Mouse (Mus musculus): ENCODE measurements at regions not wholly inside any gene's neighbourhood (a gene's known extent, or its start where the extent isn't known, plus 50 kb on each side); places are given as distances from the start of the nearest gene placed in this dataset.

GRCm38 (mm10) chr16:71004211-71004610, 690.5 kb downstream of the Gbe1 start:
- DNase-seq: no peak

DNA sequence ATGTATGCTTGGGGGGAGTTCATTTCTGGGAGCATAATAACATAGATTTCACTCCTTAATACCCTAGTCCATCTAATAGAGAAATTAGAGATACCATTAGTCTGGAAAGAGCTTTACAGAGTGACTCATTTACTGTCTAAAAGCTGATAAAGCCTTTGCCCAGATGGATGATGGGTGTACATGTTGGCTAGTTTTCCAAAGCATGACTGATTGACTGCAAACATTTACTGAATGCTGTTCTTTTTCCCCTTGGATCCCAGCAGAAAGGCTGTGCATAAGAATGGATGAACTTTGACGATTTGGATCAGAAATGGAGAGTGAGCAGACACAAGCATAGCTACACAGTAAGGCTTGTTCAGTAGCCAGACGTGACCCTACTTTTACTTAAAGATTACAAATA, 729.6 kb downstream of the Gbe1 start:
- peak; percentile 51 for DNase-seq

- no peak for DNase-seq
These were observed 740.5 kb downstream of the Gbe1 start for GRCm38 (mm10) chr16:71054258-71054657.

GRCm38 (mm10) chr16:71062754-71063153, 749.0 kb downstream of the Gbe1 start:
- no peak for DNase-seq

DNA sequence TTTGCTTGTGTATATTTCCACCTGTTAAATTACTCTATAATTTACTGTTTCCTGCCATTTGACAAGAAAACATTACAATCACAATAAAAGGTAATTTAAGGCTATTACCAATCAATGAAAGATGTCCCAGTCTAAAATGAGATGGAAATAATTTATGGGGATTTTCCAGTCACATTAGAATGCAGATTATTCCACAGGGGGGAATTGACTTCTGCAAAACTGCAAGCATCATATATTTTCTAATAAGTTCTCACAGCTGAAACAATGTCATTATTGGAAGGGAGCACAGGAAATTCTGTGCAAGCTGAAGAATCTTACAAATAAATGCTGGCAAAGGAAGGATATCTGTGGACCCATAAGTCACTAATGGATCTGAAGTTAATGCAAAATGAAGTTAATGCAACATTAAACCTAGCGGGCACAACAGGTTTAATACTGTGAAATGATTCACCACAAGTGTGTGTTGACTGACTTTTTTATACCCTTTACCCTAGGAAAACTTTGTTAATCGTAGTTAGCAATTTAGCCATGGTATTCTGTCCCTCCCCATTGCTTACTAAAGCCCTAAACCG, 749.7 kb downstream of the Gbe1 start:
- no peak for DNase-seq

DNA sequence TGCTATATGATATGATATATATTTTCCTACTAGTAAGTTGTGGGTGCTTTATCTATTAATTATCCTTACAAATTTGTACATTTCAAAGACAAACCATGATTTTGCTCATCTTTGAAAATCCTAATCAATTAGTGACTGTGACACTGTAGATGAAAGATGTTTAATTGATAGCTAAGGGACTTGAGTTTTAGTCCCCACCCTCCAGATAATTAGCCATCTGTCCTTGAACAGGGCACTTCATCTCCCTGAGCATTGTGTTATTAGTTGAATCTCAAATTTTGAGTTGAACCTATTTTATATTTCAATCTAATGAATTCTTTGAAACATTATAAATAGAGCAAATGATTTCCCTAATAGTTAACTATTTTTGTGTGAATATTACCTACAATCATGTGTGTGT, 756.4 kb downstream of the Gbe1 start:
- DNase-seq: no peak

DNA sequence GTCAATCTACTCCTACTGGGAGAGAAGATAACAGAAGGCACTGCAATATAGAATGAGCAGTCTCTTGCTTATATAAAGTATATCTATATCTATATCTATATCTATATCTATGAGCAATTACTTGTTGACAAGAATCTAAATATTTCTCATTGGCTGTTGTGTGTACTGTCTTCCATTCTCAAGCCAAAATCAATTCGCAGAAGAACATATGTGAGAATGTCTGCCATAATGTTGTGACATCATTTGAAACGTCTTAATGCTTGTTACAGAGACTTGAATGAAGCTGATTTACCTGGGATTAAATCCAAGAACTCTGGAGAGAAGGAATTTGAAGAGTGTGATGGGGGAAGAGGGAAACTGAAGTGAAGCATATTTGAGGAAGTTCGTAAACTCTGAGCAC, 789.1 kb downstream of the Gbe1 start:
- DNase-seq: no peak

DNA sequence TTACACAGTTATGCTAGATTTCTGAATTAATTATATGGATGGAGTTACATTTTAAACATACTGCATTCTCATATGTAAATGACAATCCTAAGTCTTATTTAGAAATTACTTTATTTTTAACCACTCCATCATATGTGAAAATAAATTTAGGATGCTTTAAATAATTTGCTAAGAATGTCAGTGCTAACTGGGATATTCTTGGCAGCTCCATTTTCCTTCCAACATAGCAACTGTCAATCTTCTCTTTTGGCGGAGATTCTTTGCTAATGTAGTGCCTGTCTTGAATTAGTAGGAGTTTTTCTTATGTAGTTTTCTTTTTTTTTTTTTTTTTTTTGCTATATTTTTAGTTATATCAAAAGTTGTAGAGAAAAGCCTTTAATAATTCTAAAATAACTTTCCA, 795.2 kb downstream of the Gbe1 start:
- DNase-seq: no peak

DNA sequence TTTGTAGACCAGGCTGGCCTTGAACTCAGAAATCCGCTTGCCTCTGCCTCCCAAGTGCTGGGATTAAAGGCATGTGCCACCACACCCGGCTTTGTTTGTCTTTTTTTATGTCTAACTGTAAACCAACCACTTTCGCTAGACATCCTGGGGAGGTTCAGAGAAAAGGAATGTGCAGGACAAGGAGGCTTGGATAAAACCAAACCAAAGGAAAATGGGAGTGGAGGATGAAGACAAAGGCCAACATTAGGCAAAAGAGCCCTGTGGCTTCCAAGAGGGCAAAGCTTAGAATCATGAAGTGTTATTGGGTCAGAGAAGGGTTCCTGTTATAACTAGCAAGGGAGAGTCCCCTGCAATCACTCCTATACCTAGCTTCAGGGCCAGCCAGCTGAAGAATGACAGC, 800.6 kb downstream of the Gbe1 start:
- DNase-seq: no peak

DNA sequence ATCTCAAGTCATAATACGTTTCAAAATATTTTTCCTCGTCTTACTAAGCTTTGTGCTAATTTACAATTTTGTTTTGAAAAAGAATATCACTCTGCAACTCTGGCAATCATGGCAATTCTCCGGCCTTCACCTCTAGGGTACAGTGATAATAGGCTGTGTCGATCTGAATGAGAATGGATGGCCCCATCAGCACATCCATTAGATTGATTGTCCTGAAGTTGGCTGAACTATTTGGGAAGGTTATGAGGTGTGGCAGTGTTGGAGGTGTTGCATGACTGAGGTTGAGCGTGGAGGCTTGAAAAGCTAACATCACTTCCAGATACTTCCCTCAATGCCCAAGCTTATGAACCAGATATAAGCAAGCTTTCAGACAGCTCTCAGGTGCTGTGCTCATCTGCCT, 807.0 kb downstream of the Gbe1 start:
- no peak for DNase-seq

- DNase-seq: no peak
These were observed 809.9 kb downstream of the Gbe1 start for GRCm38 (mm10) chr16:71123616-71124015.

DNA sequence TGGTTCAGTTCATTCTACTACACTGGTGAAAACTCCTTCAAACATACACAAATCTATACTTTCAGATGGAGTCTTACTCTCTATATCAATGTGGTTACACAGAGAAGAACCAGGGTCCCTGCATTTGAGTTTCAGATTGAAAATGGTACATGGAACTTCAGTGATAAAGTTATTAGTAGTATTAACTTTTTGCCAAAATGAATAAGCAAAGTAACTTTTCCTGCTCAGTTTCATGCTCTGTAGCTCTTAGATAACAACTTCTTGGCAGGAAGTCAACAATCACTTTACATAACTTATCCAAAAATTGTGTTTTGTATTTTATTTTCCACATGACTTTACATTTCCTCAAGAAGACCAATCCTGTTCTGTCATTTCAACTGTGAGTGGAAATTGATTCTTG, 819.1 kb downstream of the Gbe1 start:
- DNase-seq: no peak

- DNase-seq: no peak
These were observed 824.9 kb downstream of the Gbe1 start for GRCm38 (mm10) chr16:71138668-71139067.
